Mouse (Mus musculus) megakaryocyte progenitor cell, adult 5-6 weeks (primary cell): ENCODE data around the gene Cacna1c. TPM values are rescaled to one million over a fixed set of nuclear protein-coding genes. Genes with fewer than 3 reads are reported as not detected.

ENCODE experiments used
- ATAC-seq: replicated peaks from 2 replicates; pipeline ENCODE4 v1.8.0; 2016; ENCODE audit warnings: mild to moderate bottlenecking, moderate TSS enrichment, inconsistent platforms; ENCODE audit not compliant: poor library complexity
- total RNA-seq, 2 experiments: library from RNA; stranded (forward) in 1 of 2; stranded (reverse) in 1 of 2; fragments of 157-497, 149-512 nt in 1 of 2; fragments of 200-1000 nt in 1 of 2; gene quantifications; 2 replicates each; pipeline versions ENCODE4 v1.2.3 to v1.2.4; 2015 to 2017

Cacna1c gene
- total RNA-seq, 2 experiments from 2014 or later = not detected

DNA sequence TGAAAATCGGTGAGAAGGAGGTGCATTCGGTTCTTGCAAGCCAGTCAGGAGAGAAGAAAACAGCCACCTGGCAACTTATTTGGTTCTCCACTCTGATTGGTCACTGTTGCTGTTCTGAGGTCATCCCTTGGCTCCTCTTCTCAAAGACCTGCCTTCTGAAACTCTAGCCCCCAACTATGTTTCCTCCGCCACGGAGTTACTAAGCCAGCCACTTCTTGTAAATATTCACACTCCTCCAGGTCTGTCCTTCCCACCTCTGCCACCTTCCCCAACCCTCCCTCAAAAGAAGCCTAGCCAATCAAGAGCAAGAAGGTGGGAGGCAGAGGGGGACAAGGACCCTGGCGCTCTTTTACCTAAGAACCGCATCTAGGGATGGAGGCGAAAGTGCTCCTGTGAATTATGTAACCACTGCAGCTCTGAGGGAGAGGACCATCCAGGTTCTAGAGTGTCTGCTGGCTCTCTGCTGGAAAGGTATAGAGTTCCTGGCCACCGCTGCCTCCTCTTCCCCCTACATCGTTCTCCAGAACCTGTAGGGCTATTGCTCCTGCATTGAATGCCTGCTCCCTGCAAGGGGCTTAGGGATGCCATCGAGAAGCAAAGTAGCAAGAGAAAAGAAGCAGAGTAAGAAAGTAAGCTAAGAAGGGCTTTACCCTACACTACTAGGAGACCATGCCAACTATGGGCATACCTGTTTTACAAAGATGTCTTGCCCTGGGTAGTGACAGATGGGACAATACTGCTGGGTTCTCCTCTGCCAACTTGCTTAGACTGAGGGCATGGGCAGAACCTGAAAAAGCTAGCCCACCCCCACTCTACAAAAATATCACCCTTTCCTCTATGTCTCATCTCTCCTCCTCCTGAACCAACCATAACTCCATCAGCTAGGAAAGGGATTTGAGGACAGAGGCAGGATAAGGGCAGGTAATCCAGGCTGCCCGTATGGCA is 90.3 kb downstream of the Cacna1c start:
- no peak for ATAC-seq

DNA sequence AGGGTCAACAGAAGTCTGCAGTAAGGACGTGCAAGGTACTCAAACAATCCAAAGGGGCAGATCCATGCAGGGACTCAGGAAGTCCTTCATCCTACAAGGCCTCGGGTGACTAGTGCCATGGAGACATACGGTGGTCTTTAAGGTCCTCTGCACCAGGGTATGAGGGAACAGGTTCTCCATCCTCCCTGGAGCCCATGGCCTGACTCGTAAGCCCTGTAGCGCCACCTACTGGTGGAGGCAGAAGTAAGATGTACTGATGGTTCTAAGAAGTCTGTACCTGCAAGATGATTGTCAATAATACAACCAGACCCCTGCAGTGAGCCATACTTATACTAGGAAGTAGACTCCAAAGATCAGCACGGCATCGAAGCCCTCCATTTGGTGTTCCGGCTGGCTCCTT is 92.0 kb downstream of the Cacna1c start:
- ATAC-seq = peak; percentile 46; the same call in 1 of the 2 replicates

DNA sequence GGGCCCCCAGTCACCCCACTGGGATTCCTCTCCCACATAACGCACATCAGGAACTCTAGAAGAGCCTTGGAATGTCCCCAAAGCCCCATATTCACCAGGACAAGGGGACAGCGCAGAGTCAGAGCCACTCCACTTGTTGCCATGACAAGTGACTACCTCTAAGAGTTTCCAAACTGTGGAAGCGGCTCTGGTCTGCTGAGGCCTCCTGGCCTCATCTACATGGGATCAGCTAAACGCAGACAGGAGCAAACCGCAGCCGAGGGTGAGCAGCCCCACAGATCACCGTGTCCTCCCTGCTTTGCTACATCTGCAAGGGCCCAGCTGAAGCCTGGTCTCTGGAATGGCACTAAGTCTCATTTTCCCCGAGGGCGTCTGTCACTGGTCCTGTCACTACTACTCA is 93.3 kb downstream of the Cacna1c start:
- ATAC-seq = no peak

DNA sequence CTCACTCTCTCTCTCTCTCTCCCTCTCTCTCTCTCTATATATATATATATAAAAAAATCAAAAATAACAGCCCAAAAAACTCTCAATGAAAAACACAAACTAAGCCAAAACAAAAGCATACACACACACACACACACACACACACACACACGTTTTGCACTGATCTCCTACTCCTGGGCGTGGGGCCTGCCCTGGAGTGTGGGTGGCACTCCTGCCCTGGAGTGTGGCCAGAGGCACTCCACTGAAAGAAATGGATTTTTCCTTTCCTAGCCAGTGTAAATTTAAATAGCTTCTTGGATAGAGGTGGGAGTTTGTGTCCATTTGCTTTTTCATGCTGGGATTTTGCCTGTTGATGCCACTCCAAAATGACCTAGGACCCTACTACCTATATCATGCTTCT is 96.9 kb downstream of the Cacna1c start:
- no peak for ATAC-seq

DNA sequence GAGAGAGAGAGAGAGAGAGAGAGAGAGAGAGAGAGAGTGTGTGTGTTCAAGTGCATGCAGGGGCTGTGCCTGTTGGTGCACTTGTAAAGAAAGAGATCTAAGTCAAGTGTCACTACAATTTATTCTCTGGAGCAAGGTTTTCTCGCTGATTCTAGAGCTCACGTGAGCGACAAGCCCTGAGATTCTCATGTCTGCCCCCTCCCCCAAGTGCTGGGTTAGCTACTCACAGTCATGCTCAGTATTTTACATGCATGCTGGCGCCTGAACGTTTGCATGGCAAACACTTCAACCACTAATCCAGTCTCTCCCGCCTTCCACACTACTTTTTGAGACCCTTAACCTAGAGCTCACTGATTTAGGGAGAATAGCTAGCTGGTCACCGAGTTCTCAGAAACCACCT is 99.7 kb downstream of the Cacna1c start:
- no peak for ATAC-seq

DNA sequence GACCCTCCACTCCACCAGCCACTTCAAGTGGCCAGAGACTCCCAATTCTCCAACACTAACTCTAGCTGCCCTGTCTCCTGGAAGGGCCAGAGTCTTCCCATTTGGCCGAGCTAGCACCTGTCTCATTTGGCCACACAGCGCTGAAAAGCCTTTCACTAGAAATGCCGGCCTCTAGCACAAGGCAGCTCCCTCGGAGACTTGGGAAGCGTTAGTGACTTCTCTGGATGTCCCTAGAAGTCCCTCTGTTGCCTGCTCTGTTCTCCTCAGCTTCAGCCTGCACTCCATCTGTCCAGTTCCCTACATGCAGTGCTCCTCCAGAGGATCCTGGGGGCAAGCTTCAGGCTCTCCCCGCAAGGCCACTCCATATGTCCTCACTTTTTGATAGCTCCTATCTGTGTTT is 101.1 kb downstream of the Cacna1c start:
- ATAC-seq = no peak

DNA sequence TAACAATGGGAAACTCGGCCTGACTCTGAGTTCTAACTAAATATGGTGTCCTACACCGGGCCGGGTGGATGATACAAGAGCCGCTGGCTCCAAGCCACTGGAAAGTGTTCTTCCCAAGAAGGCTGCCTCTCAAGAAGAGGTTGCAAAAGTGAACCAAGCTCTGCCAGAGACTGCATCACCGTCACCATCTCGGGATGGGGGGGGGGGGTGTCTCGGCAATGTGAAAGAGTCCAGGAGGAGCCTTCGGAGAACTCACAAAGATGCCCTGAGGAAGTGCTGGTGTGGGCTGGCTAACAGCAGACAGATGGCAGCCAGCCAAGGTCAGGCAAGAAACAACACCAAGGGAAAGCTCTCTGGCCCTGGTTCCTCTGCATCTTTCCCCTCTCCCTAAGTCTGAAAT is 107.0 kb downstream of the Cacna1c start:
- ATAC-seq = no peak

DNA sequence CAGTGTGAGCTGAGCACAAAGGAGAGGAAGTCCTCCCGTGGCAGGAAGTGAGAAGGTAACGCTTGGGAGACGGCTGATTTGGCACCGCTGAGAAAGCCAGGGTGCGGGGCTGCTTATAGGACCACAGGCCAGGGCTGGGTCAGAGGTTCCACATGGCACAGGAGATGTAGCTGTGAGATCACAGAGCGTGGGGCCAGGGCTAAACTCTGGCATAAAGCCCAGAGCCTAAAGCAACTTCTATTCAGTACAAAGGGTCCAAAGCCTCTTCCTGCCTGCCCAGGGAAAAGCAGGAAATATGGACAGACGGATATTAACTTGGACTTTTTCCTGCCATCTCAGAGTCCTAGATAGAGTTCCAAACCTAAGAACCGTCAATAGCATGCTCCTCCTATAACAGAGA is 107.8 kb downstream of the Cacna1c start:
- no peak for ATAC-seq

DNA sequence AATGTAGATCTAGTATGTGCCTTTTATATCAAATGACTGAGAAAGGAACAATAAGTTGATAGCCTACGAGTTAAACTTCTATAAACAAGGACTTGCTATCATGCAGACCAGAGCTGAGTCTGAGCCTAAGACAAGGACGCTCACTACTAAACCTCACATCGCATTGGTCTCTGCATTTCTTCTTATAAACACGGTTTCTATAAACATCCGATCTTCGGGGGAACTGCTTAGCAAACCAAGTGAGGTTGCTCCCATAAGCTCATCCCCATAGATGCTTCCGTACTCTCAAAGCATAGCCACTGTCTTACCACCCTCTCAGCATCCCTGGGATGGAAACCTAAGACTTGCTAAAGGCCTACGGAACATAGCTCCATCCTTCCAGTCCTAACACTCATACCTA is 108.3 kb downstream of the Cacna1c start:
- no peak for ATAC-seq

DNA sequence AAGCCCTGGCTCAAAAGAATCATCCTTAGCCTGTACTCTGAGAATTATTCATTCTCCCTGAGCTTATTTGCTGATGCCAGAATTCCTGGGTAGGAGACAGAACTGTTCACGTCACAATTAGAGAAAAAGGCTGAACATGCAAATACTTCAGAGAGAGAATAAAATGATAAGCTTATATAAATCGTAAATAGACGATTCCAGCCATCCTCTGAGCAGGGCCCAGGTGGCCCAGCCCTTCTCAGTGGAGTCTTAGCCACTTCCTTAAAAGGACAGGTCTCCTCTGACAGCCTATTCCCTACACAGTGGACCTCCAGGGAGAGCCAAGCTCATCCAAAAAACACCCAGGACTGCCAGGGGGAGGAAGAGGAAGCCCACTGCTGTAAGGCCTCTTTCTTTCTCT is 110.4 kb downstream of the Cacna1c start:
- no peak for ATAC-seq

DNA sequence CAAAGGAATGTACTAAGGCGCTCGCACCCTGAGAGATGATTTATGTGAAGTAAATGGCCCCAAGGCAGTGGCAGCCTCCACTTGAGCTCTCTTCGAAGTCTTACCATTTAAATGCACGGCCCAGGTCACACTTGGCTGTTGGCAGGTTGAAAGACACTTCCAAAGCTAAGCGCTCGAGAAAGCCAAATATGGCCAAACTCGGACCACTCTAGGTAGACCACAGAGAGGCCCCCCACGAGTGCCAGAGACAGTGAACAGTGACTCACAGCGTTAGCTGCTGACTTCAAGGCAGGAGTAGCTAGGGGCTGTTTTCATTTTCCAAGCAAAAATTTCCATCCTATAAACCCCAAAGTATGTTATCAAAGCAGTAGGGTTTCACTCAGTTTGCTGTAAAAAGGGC is 111.7 kb downstream of the Cacna1c start:
- ATAC-seq = no peak

DNA sequence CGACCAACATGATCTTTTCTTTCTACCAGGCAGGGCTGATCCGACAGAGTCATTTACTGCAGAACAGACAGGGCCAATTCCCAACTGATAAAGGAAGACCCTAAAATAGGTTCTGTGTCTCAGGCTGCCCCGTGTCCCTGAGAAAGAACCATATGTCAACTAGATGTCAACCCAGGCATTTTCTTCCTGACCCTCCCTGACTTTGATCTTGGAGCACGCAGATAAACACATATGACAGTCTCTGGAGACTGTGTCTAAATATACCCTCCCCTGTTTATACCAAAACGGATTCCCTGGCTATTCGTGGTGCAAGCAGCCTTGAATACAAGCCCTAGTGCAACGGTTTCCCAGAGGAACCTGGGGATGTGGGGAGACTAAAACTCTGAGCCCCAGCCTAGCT is 112.7 kb downstream of the Cacna1c start:
- no peak for ATAC-seq

DNA sequence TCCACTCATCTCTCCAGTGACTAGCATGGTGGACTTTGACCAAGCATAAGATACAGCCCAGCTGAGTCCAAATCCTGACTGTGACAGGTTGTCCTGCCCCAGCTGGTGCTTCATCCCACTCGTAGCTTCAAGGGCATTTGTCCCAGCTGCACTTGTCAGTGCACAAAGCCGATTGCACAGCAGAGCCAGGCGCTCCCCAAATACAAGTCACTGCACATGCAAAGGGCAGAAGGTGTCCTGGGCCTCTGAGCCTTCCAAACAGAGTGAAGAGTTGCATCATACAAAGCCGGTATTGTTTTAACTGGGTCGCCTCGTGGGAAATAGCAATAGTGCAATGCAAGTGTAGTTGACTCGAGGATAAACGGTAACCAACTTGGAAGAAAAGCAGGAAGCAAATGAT is 113.6 kb downstream of the Cacna1c start:
- ATAC-seq = no peak

DNA sequence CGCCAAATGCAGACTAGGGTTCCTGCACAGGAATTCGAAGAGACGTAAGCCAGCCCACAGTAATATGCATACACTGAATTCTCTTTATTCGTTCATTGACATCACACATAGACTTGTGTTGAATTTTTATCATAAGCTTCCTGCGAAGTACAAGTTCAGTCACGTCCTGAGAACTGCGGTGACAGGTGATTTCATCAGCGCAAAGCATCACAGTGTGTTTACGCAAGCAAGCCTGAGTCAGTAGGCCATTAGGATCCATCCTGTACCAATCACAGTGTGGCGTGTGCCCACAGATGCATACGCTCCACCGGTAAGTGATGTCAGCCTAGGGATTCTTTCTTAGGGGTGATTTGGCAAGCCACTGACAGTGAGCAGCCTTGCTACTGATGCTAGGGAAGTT is 114.6 kb downstream of the Cacna1c start:
- ATAC-seq = no peak

DNA sequence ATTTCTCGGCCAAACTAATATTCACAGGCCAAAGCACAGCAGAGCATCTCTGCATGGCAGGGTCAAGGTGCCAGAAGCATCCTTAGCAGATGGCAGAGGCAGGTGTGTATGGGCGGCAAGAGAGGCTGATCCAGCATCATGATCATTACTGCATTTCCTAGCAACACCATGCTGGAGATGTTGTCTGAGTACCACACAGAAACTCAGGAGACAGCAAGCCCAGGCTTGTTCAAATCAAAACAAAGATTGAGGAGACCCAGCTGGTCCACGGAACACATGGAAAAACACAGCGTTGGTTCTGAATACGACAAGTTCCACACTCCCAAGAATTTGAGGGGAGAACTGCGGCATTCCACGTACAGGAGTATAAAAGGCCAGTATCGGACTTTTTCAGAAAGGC is 116.6 kb downstream of the Cacna1c start:
- ATAC-seq = no peak

DNA sequence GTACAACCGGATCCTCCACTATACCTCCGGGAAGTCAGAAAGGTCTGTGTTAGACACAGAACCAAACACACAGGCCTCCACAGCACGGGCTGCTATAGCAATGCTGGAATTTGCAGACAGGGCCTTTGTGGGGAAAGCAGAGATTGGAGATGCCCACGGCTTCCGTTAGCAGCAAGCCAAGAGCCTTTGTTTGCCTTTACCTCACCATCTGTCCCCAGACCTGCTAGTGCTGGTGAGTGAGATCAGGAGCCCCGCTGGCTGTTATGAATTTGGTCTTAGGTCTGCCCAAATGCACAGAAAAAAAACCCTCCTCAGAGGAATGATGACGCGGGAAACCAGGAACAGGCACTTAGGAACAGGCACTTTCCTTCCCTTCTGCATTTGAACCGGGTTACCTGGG is 117.3 kb downstream of the Cacna1c start:
- no peak for ATAC-seq

DNA sequence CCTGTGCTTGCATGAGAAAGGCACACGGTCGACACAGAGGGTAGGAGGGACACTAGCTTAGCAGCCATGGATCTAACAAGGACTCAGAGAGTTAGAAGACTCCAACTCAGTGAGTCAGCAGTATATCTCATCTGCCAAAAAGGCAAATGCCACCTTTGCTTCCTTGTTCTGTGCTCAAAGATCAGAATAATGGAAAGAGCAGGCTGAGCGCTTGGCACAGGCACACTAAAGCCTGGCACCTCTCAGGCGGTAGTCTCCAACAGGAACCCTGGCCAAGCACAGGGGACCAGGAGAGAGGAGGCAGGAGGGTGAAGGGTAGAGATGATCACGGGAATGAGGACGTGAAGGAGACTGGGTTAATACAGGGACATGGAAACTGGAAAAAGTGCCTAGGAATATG is 119.0 kb downstream of the Cacna1c start:
- ATAC-seq = no peak

DNA sequence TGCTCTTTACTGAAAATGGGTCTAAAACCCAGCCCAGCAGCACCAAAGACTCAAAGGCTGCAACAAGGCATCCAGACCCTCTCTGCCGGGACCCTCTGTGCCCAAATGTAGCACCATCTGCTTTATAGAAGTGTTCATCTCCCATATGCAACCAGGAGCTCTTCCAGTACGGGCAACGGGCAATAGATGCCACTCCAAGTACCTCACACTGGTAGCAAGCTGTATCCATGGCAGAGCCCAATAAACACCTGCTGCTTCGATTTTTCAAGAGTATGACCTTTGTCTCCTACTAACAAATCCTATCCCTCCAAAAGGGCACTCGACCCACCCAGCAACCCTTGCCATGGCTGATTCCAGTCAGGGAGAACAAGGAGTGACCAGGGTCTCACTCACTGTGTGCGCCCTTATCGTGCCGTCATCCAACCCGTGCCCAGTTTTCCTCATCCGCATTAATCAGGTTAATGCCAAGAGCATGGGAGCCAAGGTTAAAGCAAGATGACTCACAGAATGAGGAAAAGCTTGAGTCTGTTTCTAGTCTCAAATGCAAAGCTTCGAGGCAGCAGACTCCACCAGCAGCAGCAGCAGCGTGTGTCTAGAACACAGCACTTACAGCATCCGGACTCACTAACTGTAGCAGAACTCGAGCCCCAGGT is 122.7 kb downstream of the Cacna1c start:
- no peak for ATAC-seq

DNA sequence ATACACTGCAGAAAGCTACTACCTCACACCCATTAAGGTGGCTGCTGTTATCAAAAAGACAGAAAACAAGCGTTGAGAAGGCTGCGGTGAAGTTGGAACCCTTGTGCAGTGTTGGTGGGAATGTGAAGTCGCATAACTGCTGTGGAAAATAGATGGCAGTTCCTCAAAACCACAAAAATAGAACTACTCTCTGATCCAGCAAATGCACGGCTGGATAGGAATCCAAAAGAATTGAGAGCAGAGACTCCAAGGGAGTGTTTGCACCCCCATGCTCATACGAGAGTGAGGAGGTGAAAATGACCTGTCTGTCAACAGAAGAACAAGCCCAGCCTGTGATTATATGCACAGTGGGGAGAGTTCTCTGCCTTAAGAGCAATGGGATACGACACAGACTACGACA is 123.4 kb downstream of the Cacna1c start:
- no peak for ATAC-seq

DNA sequence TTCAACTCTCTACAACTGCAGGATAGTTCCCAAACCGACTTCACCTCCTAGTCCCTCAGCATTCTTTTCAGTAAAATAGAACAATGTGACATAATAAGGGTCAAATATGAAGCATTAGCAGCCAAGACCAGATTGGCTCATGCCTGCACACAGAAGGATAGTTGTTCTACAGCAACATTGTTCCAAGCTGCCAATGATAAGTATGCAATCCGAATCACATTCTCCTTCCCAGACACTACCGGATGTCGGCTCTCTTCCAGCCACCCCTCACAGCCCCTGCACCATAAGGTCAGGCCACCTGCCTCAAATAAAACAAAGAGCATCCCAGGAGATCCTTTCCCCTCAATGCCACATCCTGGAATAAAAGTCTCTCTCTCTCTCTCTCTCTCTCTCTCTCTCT is 125.4 kb downstream of the Cacna1c start:
- no peak for ATAC-seq

DNA sequence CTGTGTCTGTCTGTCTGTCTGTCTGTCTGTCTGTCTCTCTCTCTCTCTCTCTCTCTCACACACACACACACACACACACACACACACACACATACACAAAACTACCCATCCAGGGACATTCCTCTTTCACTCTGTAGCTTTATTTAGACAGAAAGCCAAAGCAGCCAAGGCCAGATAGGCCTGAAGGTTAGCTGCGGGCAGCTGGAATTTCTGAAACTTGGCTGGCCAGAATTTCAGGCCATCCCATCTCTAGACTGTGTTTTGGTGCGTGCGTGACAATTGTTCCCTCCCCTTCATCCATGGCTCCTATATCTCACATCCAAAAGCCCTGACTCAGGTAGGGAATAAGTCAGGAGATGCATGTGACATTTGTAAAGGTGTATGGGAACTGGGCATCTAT is 125.9 kb downstream of the Cacna1c start:
- no peak for ATAC-seq

DNA sequence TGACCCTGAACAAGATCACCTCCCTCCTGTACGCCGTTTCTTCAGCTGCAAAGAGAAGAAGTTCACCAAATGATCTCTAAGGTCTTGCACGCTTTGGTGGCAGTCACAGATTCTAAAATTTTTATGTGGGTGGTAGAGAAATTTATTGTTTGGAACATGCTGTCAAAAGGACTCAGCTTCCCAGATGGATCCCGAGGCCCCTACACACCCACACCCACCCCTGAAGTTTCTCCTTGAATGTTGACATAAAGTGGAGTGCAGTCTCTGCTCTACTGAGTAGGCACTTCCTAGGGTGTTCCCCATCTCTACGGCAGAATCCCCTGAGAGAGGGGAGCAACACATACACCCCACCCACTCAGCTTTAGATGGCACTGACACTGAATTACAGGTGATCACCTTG is 127.1 kb downstream of the Cacna1c start:
- no peak for ATAC-seq
